ENCODE assay signal across 15 mouse cellular contexts in the genomic region with DNA sequence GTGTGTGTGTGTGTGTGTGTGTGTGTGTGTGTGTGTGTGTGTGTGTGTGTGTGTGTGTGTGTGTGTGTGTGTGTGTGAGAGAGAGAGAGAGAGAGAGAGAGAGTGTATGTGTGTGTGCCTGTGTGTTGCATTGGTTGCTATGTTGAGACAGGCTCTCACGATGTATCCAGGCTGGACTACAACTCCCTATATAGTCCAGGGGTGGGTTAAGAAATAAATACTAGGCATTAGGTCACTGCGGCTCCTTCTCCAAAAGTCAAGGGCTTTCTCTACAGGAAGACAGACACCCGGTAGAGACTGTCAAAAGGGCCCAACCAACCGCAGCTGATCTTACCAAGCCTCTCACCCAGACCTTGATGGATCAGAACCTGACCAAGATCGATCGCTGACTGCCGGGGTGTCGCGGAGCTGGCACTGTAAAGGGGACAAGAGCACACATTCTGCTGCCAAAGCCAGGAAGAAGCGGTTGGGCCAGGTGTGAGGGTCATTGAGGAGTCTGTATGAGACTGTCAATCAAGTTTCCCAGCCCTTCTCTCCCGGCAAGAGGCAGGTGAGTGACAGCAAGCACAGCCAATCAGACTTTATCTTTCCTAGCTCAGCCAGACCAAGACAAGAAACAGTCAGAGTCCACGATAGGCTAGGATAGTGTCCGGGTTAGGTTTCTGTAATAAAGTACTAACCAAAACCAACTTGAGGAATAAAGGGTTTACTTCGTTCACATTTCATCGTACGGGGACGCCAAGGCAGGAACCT. TPM values are rescaled to one million over a fixed set of nuclear protein-coding genes. Genes with fewer than 3 reads are reported as not detected.
DNase-seq lines count a peak whose midpoint lies in the region; ATAC-seq and TF ChIP-seq lines count a peak whose summit lies in the region.
"Had no signal": no experiment of that assay in that cellular context is flagged by ENCODE, and none has a peak within 500 bp of the region (broad histone marks: within the 10 kb centered on the region; RNA-seq: fewer than 3 reads in every experiment).

No protein-coding gene starts in this region.

- WGBS in heart, embryonic 10.5 days, result 63% methylated on average over 17 of the region's 17 CpGs
- WGBS in intestine, postnatal 0 days, result 63% methylated on average over 17 of the region's 17 CpGs

- intact Hi-C loops in heart, postnatal 14 days (cut with DNase I), result loop anchor here (5.0 to 10.0 kb wide), 2 partner anchors 722 to 1339 kb away; no protein-coding TSS in a partner anchor

- no peak overlapping the region for H3K9ac ChIP-seq in intestine, postnatal 0 days (ENCODE audit: low read depth, low read length)
- H3K9ac ChIP-seq: embryonic facial prominence, embryonic 13.5 days; heart, embryonic 13.5 days; liver, postnatal 0 days had no signal

- H3K4me3 ChIP-seq in heart, embryonic 10.5 days, result no peak overlapping the region
- no peak overlapping the region for H3K4me3 ChIP-seq in intestine, postnatal 0 days (ENCODE audit: low read depth, low read length)
- H3K4me3 ChIP-seq: embryonic facial prominence, embryonic 13.5 days; heart, embryonic 13.5 days had no signal

- H3K4me2 ChIP-seq in intestine, postnatal 0 days (replicated peaks; ENCODE audit: low read depth), result no peak overlapping the region
- H3K4me2 ChIP-seq: embryonic facial prominence, embryonic 13.5 days; heart, embryonic 13.5 days had no signal

- H3K9me3 ChIP-seq in heart, embryonic 10.5 days, result no peaks in the 10 kb centered on the region
- no peaks in the 10 kb centered on the region for H3K9me3 ChIP-seq in intestine, postnatal 0 days (ENCODE audit: control insufficient read depth)
- H3K9me3 ChIP-seq: embryonic facial prominence, embryonic 13.5 days; heart, embryonic 13.5 days had no signal

- no peak overlapping the region for H3K27ac ChIP-seq in heart, embryonic 10.5 days
- H3K27ac ChIP-seq in intestine, postnatal 0 days (ENCODE audit: low read depth, low read length), result no peak overlapping the region
- H3K27ac ChIP-seq: embryonic facial prominence, embryonic 13.5 days; heart, embryonic 13.5 days had no signal

- H3K36me3 ChIP-seq in heart, embryonic 10.5 days, result no peaks in the 10 kb centered on the region
- H3K36me3 ChIP-seq in intestine, postnatal 0 days (ENCODE audit: control insufficient read depth, insufficient read depth), result no peaks in the 10 kb centered on the region
- H3K36me3 ChIP-seq: embryonic facial prominence, embryonic 13.5 days; heart, embryonic 13.5 days had no signal

- DNase-seq in heart, embryonic 10.5 days (ENCODE audit: low spot score), result peak; percentile 70
- no peak for DNase-seq in heart, postnatal 14 days
- DNase-seq in 3T3-L1 (ENCODE audit: low read depth, low spot score), result peak; percentile 21
- peak; percentile 81 for DNase-seq in ZHBTc4 (ENCODE audit: low read depth, low spot score)
- peak; percentile 36 for DNase-seq in lung, postnatal 10 days
- DNase-seq: thymus, adult 2 months had no signal

- no peak for ATAC-seq in erythroid progenitor cell, adult 5-6 weeks (replicated peaks; ENCODE audit: low FRiP score, poor library complexity, severe bottlenecking)
- ATAC-seq in intestine, postnatal 0 days, result no peak
- ATAC-seq: liver, postnatal 0 days had no signal

- no peaks in the 10 kb centered on the region for H3K27me3 ChIP-seq in heart, embryonic 10.5 days (ENCODE audit: insufficient read depth, poor library complexity, severe bottlenecking)
- H3K27me3 ChIP-seq in intestine, postnatal 0 days (replicated peaks; ENCODE audit: control insufficient read depth, insufficient read depth, low read length), result no peaks in the 10 kb centered on the region
- H3K27me3 ChIP-seq: embryonic facial prominence, embryonic 13.5 days had no signal

- no peak for TF ChIP-seq CTCF in intestine, postnatal 0 days (IDR thresholded peaks at IDR 0.05; ENCODE audit: low read depth)

- no peaks in the 10 kb centered on the region for H3K4me1 ChIP-seq in heart, embryonic 10.5 days
- H3K4me1 ChIP-seq in intestine, postnatal 0 days (replicated peaks; ENCODE audit: control insufficient read depth, insufficient read depth, low read length), result no peaks in the 10 kb centered on the region
- H3K4me1 ChIP-seq: embryonic facial prominence, embryonic 13.5 days; heart, embryonic 13.5 days had no signal

RNA-seq across cellular contexts. Expression of gene Mc3r, which starts 32.0 kb away (rescaled TPM):
- not detected in 2 replicates for polyA plus RNA-seq in heart, embryonic 10.5 days (2016; fragmentation: Nextera tagmentation; extraction: Ambion mirVana)
- not detected for total RNA-seq in heart, postnatal 14 days (2021)
- not detected in 2 replicates for total RNA-seq in erythroid progenitor cell, adult 5-6 weeks (2015; ENCODE audit: low replicate concordance)
- not detected in 2 replicates for total RNA-seq in erythroid progenitor cell, adult 5-6 weeks (2017; ENCODE audit: low replicate concordance)
- polyA plus RNA-seq in intestine, postnatal 0 days (2015; fragmentation: Nextera tagmentation; extraction: Ambion mirVana), result not detected in 2 replicates
- total RNA-seq: gastrocnemius, adult 8-10 months had no signal
- polyA plus RNA-seq: embryonic facial prominence, embryonic 13.5 days; heart, embryonic 13.5 days; intestine, embryonic 14.5 days; large intestine, adult 2 months; liver, postnatal 0 days; spleen, adult 2 months; thymus, adult 2 months had no signal

Comparison
In these comparisons a context has a peak if more than half of its experiments do, and no peak if none do; other contexts are left out.
1. DNase-seq: peak in heart, embryonic 10.5 days (single experiment), 3T3-L1 (single experiment), ZHBTc4 (single experiment) and lung, postnatal 10 days (single experiment); none in heart, postnatal 14 days (0 of 2).